Mouse (Mus musculus) CH12.LX (cell line): ENCODE results near the gene Efhb. TPM values are rescaled to one million over a fixed set of nuclear protein-coding genes. Genes with fewer than 3 reads are reported as not detected.
A peak's percentile ranks its signal among the peaks of the same experiment; 100 is the strongest.

ENCODE experiments used
- DNase-seq: peaks from one replicate; pipeline ENCODE4 v3.0.0-alpha.2; 2013; ENCODE audit errors: extremely low read depth
- H3K27ac ChIP-seq: 2 replicates; pipeline ENCODE4 v1.5.1; 2012; ENCODE audit warnings: low read depth, mild to moderate bottlenecking, control low read depth, moderate library complexity; ENCODE audit not compliant: insufficient read depth
- H3K27me3 ChIP-seq: replicated peaks from 2 replicates; pipeline ENCODE3; 2012; ENCODE audit warnings: inconsistent platforms
- H3K36me3 ChIP-seq, 2 experiments: replicated peaks in 1 of 2; 2 replicates each; pipeline versions ENCODE3 to v1.6.1; 2012; ENCODE audit warnings: inconsistent platforms in 1 of 2, low read length in 1 of 2, mild to moderate bottlenecking in 1 of 2, mixed read lengths in 1 of 2, moderate library complexity in 1 of 2; ENCODE audit not compliant: control insufficient read depth in 1 of 2, insufficient read depth in 1 of 2
- H3K4me1 ChIP-seq, 2 experiments: 2 replicates each; pipeline ENCODE4 v1.6.1; 2012; ENCODE audit warnings: inconsistent platforms in 1 of 2, moderate library complexity in 1 of 2; ENCODE audit not compliant: insufficient read depth in 2 of 2, control insufficient read depth in 1 of 2
- H3K4me2 ChIP-seq: 2 replicates; pipeline ENCODE4 v1.6.1; 2012; ENCODE audit warnings: low read depth, mild to moderate bottlenecking, control low read depth; ENCODE audit not compliant: poor library complexity, insufficient read depth, severe bottlenecking
- H3K4me3 ChIP-seq, 3 experiments: fragments of 150-350 bp in 1 of 3; sonication (generic) in 1 of 3; replicated peaks in 1 of 3; 2 replicates each; pipeline versions ENCODE3 to v1.5.1; 2011 to 2012; ENCODE audit warnings: low read depth in 2 of 3, low read length in 2 of 3, mild to moderate bottlenecking in 2 of 3, moderate library complexity in 2 of 3, control low read depth in 1 of 3, improper control_type of control experiment in 1 of 3, inconsistent platforms in 1 of 3, mixed read lengths in 1 of 3; ENCODE audit not compliant: poor library complexity in 1 of 3
- H3K79me2 ChIP-seq: replicated peaks from 2 replicates; pipeline ENCODE4 v1.6.1; 2012; ENCODE audit warnings: mild to moderate bottlenecking, moderate library complexity; ENCODE audit not compliant: control insufficient read depth, poor library complexity, insufficient read depth, severe bottlenecking; ENCODE audit errors: extremely low read depth
- H3K9ac ChIP-seq: 2 replicates; pipeline ENCODE4 v1.6.1; 2012; ENCODE audit warnings: low read depth, mild to moderate bottlenecking, control low read depth, moderate library complexity; ENCODE audit not compliant: insufficient read depth
- H3K9me3 ChIP-seq: replicated peaks from 2 replicates; pipeline ENCODE3; 2012; ENCODE audit warnings: low read length, inconsistent platforms, mixed read lengths
- CTCF ChIP-seq, 2 experiments: IDR thresholded peaks in 1 of 2; conservative IDR thresholded peaks in 1 of 2; 2 replicates each; pipeline ENCODE4 v1.5.1; 2011 to 2012; ENCODE audit warnings: low read depth in 2 of 2, low read length in 2 of 2, improper control_type of control experiment in 1 of 2, inconsistent platforms in 1 of 2, mild to moderate bottlenecking in 1 of 2, moderate library complexity in 1 of 2
- GABPA ChIP-seq: IDR thresholded peaks from 2 replicates; pipeline ENCODE4 v1.6.1; 2012; ENCODE audit warnings: low read depth, low read length, improper control_type of control experiment, inconsistent platforms; ENCODE audit not compliant: insufficient replicate concordance
- HCFC1 ChIP-seq: IDR thresholded peaks from 2 replicates; pipeline ENCODE4 v1.6.1; 2012; ENCODE audit warnings: low read depth, mild to moderate bottlenecking, inconsistent platforms, low read length, improper control_type of control experiment
- JUN ChIP-seq: IDR thresholded peaks from 2 replicates; pipeline ENCODE4 v1.6.1; 2011; ENCODE audit warnings: low read depth, mild to moderate bottlenecking, low read length, improper control_type of control experiment, moderate library complexity; ENCODE audit not compliant: insufficient read depth
- KAT2A ChIP-seq: IDR thresholded peaks from 2 replicates; pipeline ENCODE4 v1.6.1; 2012; ENCODE audit warnings: low read length, improper control_type of control experiment, inconsistent platforms; ENCODE audit not compliant: insufficient replicate concordance
- MAFK ChIP-seq: IDR thresholded peaks from 2 replicates; pipeline ENCODE4 v1.6.1; 2011; ENCODE audit warnings: low read length, improper control_type of control experiment; ENCODE audit not compliant: insufficient replicate concordance
- MAX ChIP-seq: IDR thresholded peaks from 2 replicates; pipeline ENCODE4 v1.6.1; 2011; ENCODE audit warnings: low read length, improper control_type of control experiment
- POLR2AphosphoS2 ChIP-seq: IDR thresholded peaks from 2 replicates; pipeline ENCODE4 v1.6.1; 2011; ENCODE audit warnings: low read depth, low read length, improper control_type of control experiment
- RAD21 ChIP-seq: IDR thresholded peaks from 2 replicates; pipeline ENCODE4 v1.6.1; 2011; ENCODE audit warnings: low read depth, mild to moderate bottlenecking, low read length, improper control_type of control experiment, moderate library complexity
- SMC3 ChIP-seq: IDR thresholded peaks from 2 replicates; pipeline ENCODE4 v1.6.1; 2011; ENCODE audit warnings: low read depth, low read length, improper control_type of control experiment
- TCF12 ChIP-seq: IDR thresholded peaks from 2 replicates; pipeline ENCODE4 v1.6.1; 2014; ENCODE audit warnings: low read depth, mild to moderate bottlenecking, inconsistent platforms, low read length, improper control_type of control experiment
- UBTF ChIP-seq: IDR thresholded peaks from 2 replicates; pipeline ENCODE4 v1.6.1; 2012; ENCODE audit warnings: low read depth, mild to moderate bottlenecking, inconsistent platforms, low read length, improper control_type of control experiment, moderate library complexity
- dilution Hi-C: fragments of 300-500 bp; cut with MboI; formaldehyde crosslinking; loops from 2 replicates; pipeline ENCODE4 v1.14.3; 2020; ENCODE audit warnings: low sequenced_read_pairs; ENCODE audit not compliant: extremely low pct_unique_long_range_greater_than_20kb, extremely low pct_ligation_motif_present
- in situ Hi-C: fragments of 300-500 bp; cut with MboI; formaldehyde crosslinking; loops from 3 replicates; pipeline ENCODE4 v1.14.3; 2019; ENCODE audit warnings: low sequenced_read_pairs, low pct_ligation_motif_present, low pct_unique_long_range_greater_than_20kb, mixed read lengths
- polyA plus RNA-seq: library from polyadenylated mRNA; unstranded; fragments of >175 nt; gene quantifications from 2 replicates; pipeline ENCODE4 v1.2.1, GENCODE M21; 2012; ENCODE audit warnings: low read depth; ENCODE audit not compliant: insufficient read length
- total RNA-seq, 2 experiments: library from RNA; depleted of rRNA; stranded (reverse); fragments of 300-350 nt in 1 of 2; fragments of >200 nt in 1 of 2; gene quantifications; 2 replicates each; pipeline ENCODE4 v1.2.3; 2012 to 2014

Gene Efhb
- total and polyA plus RNA-seq, 3 experiments, result 0.04 to 0.09 TPM; not detected in 1

- Histone ChIP-seq H3K9ac (no peak overlapping the region), H3K36me3 (no peaks in the 10 kb centered on the region), H3K9me3 (no peaks in the 10 kb centered on the region), H3K27ac (no peak overlapping the region), H3K4me2 (no peak overlapping the region), H3K4me1 (no peaks in the 10 kb centered on the region), H3K79me2 (no peaks in the 10 kb centered on the region), H3K27me3 (peaks cover 16% of the 10 kb centered on the region), H3K4me3 (no peak overlapping the region)
- in situ Hi-C loops, result loop anchor here (25.0 kb wide), 1 partner anchor 831 kb away; no protein-coding TSS in a partner anchor
- dilution Hi-C loops, result no loop called here
- TF ChIP-seq MAFK (peak; percentile 88), MAX (no peak), POLR2AphosphoS2 (no peak), JUN (no peak), GABPA (no peak), TCF12 (no peak), UBTF (no peak)
- no peak for DNase-seq
These were observed 69.9 kb downstream of the Efhb start for GRCm38 (mm10) chr17:53393201-53393600.

- no peaks in the 10 kb centered on the region for H3K36me3 ChIP-seq
- H3K79me2 ChIP-seq, result no peaks in the 10 kb centered on the region
- H3K4me3 ChIP-seq, result no peak overlapping the region
- TF ChIP-seq HCFC1 (no peak), RAD21 (peak; percentile 31), KAT2A (no peak), UBTF (no peak), SMC3 (peak; percentile 32), CTCF (conservative IDR thresholded peaks at IDR 0.05 in 1 of 2, IDR thresholded peaks at IDR 0.05 in 1 of 2; ENCODE audit: low read depth in 2 of 2, low read length in 2 of 2) (peak; percentile 21 to 62; a peak in 2 of 4 replicates)
- H3K9me3 ChIP-seq, result no peaks in the 10 kb centered on the region
- no peak overlapping the region for H3K4me2 ChIP-seq
- peak; percentile 17 for DNase-seq
- in situ Hi-C loops (loop anchor here (25.0 kb wide), 1 partner anchor 827 kb away; no protein-coding TSS in a partner anchor), dilution Hi-C loops (no loop called here)
- H3K27me3 ChIP-seq, result peaks cover 12% of the 10 kb centered on the region
- H3K27ac ChIP-seq, result no peak overlapping the region
- no peak overlapping the region for H3K9ac ChIP-seq
- no peaks in the 10 kb centered on the region for H3K4me1 ChIP-seq
These were observed 73.6 kb downstream of the Efhb start for GRCm38 (mm10) chr17:53389507-53389906.
